Mouse (Mus musculus) mammary gland, adult 2 months (tissue): ENCODE data around the gene Colgalt2. TPM values are rescaled to one million over a fixed set of nuclear protein-coding genes. Genes with fewer than 3 reads are reported as not detected.

Experiments
- polyA plus RNA-seq: library from polyadenylated mRNA; depleted of rRNA; stranded (reverse); fragments of >200 nt; gene quantifications from 2 replicates; pipeline ENCODE4 v1.2.3, GENCODE M21; 2012; ENCODE audit warnings: low replicate concordance; rRNA removed

Gene Colgalt2
- polyA plus RNA-seq: 3.2 and 3.7 TPM in 2 replicates

GRCm38 (mm10) chr1:152399790-152400555, at the start of gene Colgalt2:
Gene Colgalt2, plus strand, starts transcription at chr1:152399830.

GRCm38 (mm10) chr1:152386188-152386835, 13.3 kb upstream of the Colgalt2 start, which contains the start of gene Tsen15:
Gene Tsen15, minus strand, starts transcription at chr1:152386688.

Other genes starting within 250 kb of the Colgalt2 start
- 9.7 and 17.3 TPM in 2 replicates for gene Tsen15, start 13.1 kb upstream of the Colgalt2 start, polyA plus RNA-seq